Mouse (Mus musculus) gastrocnemius, postnatal 25 days (tissue): ENCODE results near the gene Noxred1. TPM values are rescaled to one million over a fixed set of nuclear protein-coding genes. Genes with fewer than 3 reads are reported as not detected.
"Not testable (repeated sequence)": the region's sequence is repeated elsewhere in the genome, so short reads cannot be mapped to it uniquely, and the experiment has no call there.

Source experiments
- DNase-seq: peaks from one replicate; pipeline ENCODE4 v3.0.0; 2022
- long read RNA-seq, 2 experiments: library from polyadenylated mRNA; stranded (forward); transcript quantifications; one replicate each; pipeline ENCODE4 v2.0.0; 2021
- total RNA-seq, 2 experiments: library from RNA; stranded (reverse); gene quantifications; 1 replicate in 1 of 2; 2 replicates in 1 of 2; pipeline ENCODE4 v1.2.3; 2021

The Noxred1 gene
- under 1 TPM; 0.23 to 0.32 TPM for total RNA-seq
- long read RNA-seq, experiment 1 = 0 reads
- long read RNA-seq, experiment 2 = 0 reads

GRCm38 (mm10) chr12:87238632-87239031 is at the start of gene Noxred1:
Gene Noxred1 (minus strand): TSS chr12:87238732.
- no peak for DNase-seq

- no peak for DNase-seq
Observed at GRCm38 (mm10) chr12:87284726-87285125, 46.2 kb upstream of the Noxred1 start.

- no peak for DNase-seq
Observed at GRCm38 (mm10) chr12:87284268-87284667, 45.7 kb upstream of the Noxred1 start.

- no peak for DNase-seq
Observed at GRCm38 (mm10) chr12:87283706-87284105, 45.2 kb upstream of the Noxred1 start.

GRCm38 (mm10) chr12:87282743-87283142 is 44.2 kb upstream of the Noxred1 start:
- no peak for DNase-seq

- DNase-seq = no peak
Observed at GRCm38 (mm10) chr12:87281766-87282165, 43.2 kb upstream of the Noxred1 start.

- DNase-seq = no peak
Observed at GRCm38 (mm10) chr12:87279879-87280278, 41.3 kb upstream of the Noxred1 start.

GRCm38 (mm10) chr12:87279350-87279749 is 40.8 kb upstream of the Noxred1 start:
- DNase-seq = no peak

- DNase-seq = no peak
Observed at GRCm38 (mm10) chr12:87278118-87278730, 39.7 kb upstream of the Noxred1 start.

- not testable (repeated sequence) for DNase-seq
Observed at GRCm38 (mm10) chr12:87277251-87277650, 38.7 kb upstream of the Noxred1 start.

- no peak for DNase-seq
Observed at GRCm38 (mm10) chr12:87274853-87275831, 36.6 kb upstream of the Noxred1 start.

GRCm38 (mm10) chr12:87267682-87268081 is 29.1 kb upstream of the Noxred1 start:
- DNase-seq = no peak

- no peak for DNase-seq
Observed at GRCm38 (mm10) chr12:87266827-87267603, 28.5 kb upstream of the Noxred1 start.

- DNase-seq = peak; percentile 87
Observed at GRCm38 (mm10) chr12:87266108-87266826, 27.7 kb upstream of the Noxred1 start, which contains the start of the genes Vipas39 and Ahsa1. Gene Vipas39 (minus strand): TSS chr12:87266256. Gene Ahsa1 (plus strand): TSS chr12:87266479.

GRCm38 (mm10) chr12:87265444-87265843 is 26.9 kb upstream of the Noxred1 start:
- no peak for DNase-seq

GRCm38 (mm10) chr12:87260562-87260961 is 22.0 kb upstream of the Noxred1 start:
- DNase-seq = no peak

- no peak for DNase-seq
Observed at GRCm38 (mm10) chr12:87256629-87257028, 18.1 kb upstream of the Noxred1 start.

GRCm38 (mm10) chr12:87253878-87254277 is 15.3 kb upstream of the Noxred1 start:
- DNase-seq = no peak

GRCm38 (mm10) chr12:87250161-87250560 is 11.6 kb upstream of the Noxred1 start:
- DNase-seq = no peak

- no peak for DNase-seq
Observed at GRCm38 (mm10) chr12:87236882-87237483, 1.5 kb downstream of the Noxred1 start.

GRCm38 (mm10) chr12:87230379-87230895 is 8.1 kb downstream of the Noxred1 start:
- DNase-seq = no peak
